ENCODE assay signal across 14 mouse cellular contexts in genomic region chr10:43729184-43729583, GRCm38 (mm10).
"Had no signal": no experiment of that assay in that cellular context is flagged by ENCODE, and none has a peak within 500 bp of the region (broad histone marks: within the 10 kb centered on the region; RNA-seq: fewer than 3 reads in every experiment).

No protein-coding gene starts in this region.

- H3K27me3 ChIP-seq: lung, embryonic 15.5 days; neural tube, embryonic 12.5 days had no signal

- ATAC-seq: intestine, postnatal 0 days; liver, postnatal 0 days had no signal

- H3K27ac ChIP-seq: liver, embryonic 13.5 days; lung, embryonic 15.5 days; macrophage; neural tube, embryonic 12.5 days had no signal

- H3K4me3 ChIP-seq: liver, embryonic 13.5 days; lung, embryonic 15.5 days; neural tube, embryonic 12.5 days had no signal

- DNase-seq: kidney, adult 8-10 months; kidney, postnatal 36 days; left cerebral cortex, postnatal 4 days; liver, embryonic 13.5 days; liver, postnatal 0 days; lung, postnatal 14 days; midbrain, embryonic 14.5 days; right cerebral cortex, postnatal 25 days; thymus, adult 18-20 months; thymus, postnatal 14 days had no signal

- H3K9me3 ChIP-seq: liver, embryonic 13.5 days; lung, embryonic 15.5 days; neural tube, embryonic 12.5 days had no signal

- H3K36me3 ChIP-seq: liver, embryonic 13.5 days; lung, embryonic 15.5 days; neural tube, embryonic 12.5 days had no signal

- H3K9ac ChIP-seq: liver, embryonic 13.5 days; liver, postnatal 0 days; lung, embryonic 15.5 days; neural tube, embryonic 12.5 days had no signal

- H3K4me1 ChIP-seq: liver, embryonic 13.5 days; lung, embryonic 15.5 days; neural tube, embryonic 12.5 days had no signal
